Mouse (Mus musculus) kidney, adult 2 months (tissue): Measurements from ENCODE around the gene Zfp473. TPM values are rescaled to one million over a fixed set of nuclear protein-coding genes. Genes with fewer than 3 reads are reported as not detected.
A peak's percentile ranks its signal among the peaks of the same experiment; 100 is the strongest.

Source experiments
- DNase-seq: peaks from one replicate; pipeline ENCODE4 v3.0.0; 2021
- H3K27ac ChIP-seq: fragments of 200-500 bp; 2 replicates; pipeline ENCODE4 v1.5.1; 2012; ENCODE audit warnings: low read depth, low read length, control low read depth, inconsistent platforms; ENCODE audit not compliant: insufficient read depth
- H3K27me3 ChIP-seq: fragments of 200-500 bp; replicated peaks from 2 replicates; pipeline ENCODE4 v1.6.1; 2012; ENCODE audit warnings: mild to moderate bottlenecking, moderate library complexity, low read length, inconsistent platforms; ENCODE audit not compliant: control insufficient read depth, insufficient read depth
- H3K36me3 ChIP-seq: fragments of 200-500 bp; 2 replicates; pipeline ENCODE4 v1.6.1; 2012; ENCODE audit warnings: mild to moderate bottlenecking, moderate library complexity, low read length, inconsistent platforms; ENCODE audit not compliant: control insufficient read depth, insufficient read depth
- H3K4me1 ChIP-seq: fragments of 200-500 bp; 2 replicates; pipeline ENCODE4 v1.6.1; 2011; ENCODE audit warnings: low read length; ENCODE audit not compliant: control insufficient read depth, insufficient read depth
- H3K4me3 ChIP-seq: fragments of 200-500 bp; 2 replicates; pipeline ENCODE4 v1.5.1; 2011; ENCODE audit warnings: mild to moderate bottlenecking, low read depth, low read length, control low read depth; ENCODE audit not compliant: insufficient read depth
- CTCF ChIP-seq: fragments of 200-500 bp; conservative IDR thresholded peaks from 2 replicates; pipeline ENCODE4 v1.5.1; 2011; ENCODE audit warnings: low read depth, mild to moderate bottlenecking, control low read depth, low read length, moderate library complexity, mixed read lengths; ENCODE audit not compliant: insufficient read depth, insufficient read length
- POLR2A ChIP-seq: fragments of 200-500 bp; IDR thresholded peaks from one replicate; pipeline ENCODE4 v1.6.1; 2011; ENCODE audit warnings: low read depth, low read length, control low read depth
- WGBS: fragments of 180-500 bp; shearing (Covaris S2); methylation state at CpG from one replicate; pipeline ENCODE4 v1.1.7; 2018; 5-methylcytosine and 5-hydroxymethylcytosine counted together
- polyA plus RNA-seq: library from polyadenylated mRNA; depleted of rRNA; stranded (reverse); fragments of >200 nt; gene quantifications from 2 replicates; pipeline ENCODE4 v1.2.3, GENCODE M21; 2012; rRNA removed

Gene Zfp473
- polyA plus RNA-seq, 1 experiment: 0.09 TPM

DNA sequence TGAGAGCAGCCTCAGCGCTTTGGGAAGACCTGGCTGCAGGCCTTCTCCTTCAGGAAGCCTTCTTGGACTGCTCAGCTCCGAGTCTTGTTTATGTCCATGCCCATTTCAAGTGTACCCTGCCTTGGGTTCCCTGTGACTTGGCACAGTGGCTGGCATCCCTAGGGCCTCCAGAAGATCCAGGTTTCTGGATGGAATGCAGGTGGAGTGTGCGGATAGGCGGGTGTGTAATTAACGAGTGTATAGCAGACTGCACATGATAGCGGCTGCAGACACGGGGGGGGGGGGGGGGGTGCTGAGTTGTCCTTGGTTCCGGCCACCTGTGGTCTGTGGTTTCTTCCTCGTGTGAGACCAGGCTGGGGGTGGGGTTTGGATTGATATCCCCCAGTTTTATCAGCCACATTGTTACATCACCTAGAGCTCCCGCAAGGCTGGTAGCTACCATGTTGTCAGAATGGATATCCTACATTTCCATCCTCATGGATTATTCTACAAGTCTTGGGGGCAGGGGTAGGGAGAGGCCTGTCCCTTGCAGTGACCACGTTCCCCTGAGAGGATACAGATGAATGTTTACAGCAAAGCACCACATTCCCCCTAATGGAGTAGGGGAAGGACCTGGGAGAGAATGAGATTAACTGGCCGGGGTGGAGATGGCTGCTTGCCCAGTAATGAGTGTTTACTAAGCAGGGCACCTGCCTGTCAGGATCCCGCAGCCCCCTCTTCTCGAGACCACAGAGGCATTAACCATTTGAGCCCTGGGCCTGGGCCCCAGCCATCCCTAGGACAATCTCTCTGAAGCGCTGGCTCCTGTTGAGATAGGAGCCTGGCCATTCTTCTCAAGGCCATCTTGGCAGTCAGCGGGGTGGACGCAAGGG is 65.1 kb downstream of the Zfp473 start:
- no peak for TF ChIP-seq POLR2A
- no peak for TF ChIP-seq CTCF
- H3K27me3 ChIP-seq: no peaks in the 10 kb centered on the region
- no peaks in the 10 kb centered on the region for H3K36me3 ChIP-seq
- H3K4me1 ChIP-seq: peaks cover 4% of the 10 kb centered on the region; the same call in 1 of the 2 replicates
- WGBS: 67% methylated on average over 17 of the region's 17 CpGs
- DNase-seq: no peak
- H3K4me3 ChIP-seq: no peak overlapping the region
- no peak overlapping the region for H3K27ac ChIP-seq

DNA sequence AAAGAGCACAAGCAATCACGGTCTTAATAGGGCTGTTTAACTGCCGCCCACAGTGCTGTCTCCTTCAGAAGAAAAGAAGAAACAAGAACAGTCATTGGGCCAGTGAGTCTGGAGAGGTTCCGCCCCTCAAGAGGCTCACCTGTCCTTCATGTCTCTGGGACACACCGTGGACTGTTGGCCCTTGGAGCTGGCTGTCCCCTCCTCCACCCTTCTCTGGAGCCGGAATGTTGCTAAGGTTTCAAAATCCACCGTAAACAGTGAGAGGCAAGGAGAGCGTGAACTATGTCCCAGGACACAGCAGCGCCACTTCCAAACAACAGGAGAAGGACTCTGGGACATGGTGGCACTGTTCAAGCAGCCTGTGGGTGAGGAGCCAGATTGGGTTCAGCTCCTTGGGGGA is 67.2 kb downstream of the Zfp473 start:
- Histone ChIP-seq H3K27ac (peak overlapping the region; percentile 61), H3K27me3 (no peaks in the 10 kb centered on the region), H3K4me3 (no peak overlapping the region), H3K36me3 (no peaks in the 10 kb centered on the region), H3K4me1 (peaks cover 4% of the 10 kb centered on the region; the same call in 1 of the 2 replicates)
- peak; percentile 84 for DNase-seq
- 33% methylated on average over 8 of the region's 8 CpGs for WGBS
- TF ChIP-seq CTCF: no peak
- TF ChIP-seq POLR2A: no peak

Other genes with a start within 250 kb of the Zfp473 start
- 0.12 and 6.4 TPM in 2 replicates for gene Mybpc2, start 226.4 kb downstream of the Zfp473 start, polyA plus RNA-seq
- 0.88 and 8.3 TPM in 2 replicates for gene Spib, start 219.0 kb downstream of the Zfp473 start, polyA plus RNA-seq
- 12.7 and 14.2 TPM in 2 replicates for gene Pold1, start 202.2 kb downstream of the Zfp473 start, polyA plus RNA-seq
- gene Nr1h2, start 197.1 kb downstream of the Zfp473 start, polyA plus RNA-seq: 136 and 159 TPM in 2 replicates
- gene Napsa, start 178.7 kb downstream of the Zfp473 start, polyA plus RNA-seq: 4,402 and 6,941 TPM in 2 replicates
- 19.1 and 20.6 TPM in 2 replicates for gene Kcnc3, start 160.4 kb downstream of the Zfp473 start, polyA plus RNA-seq
- 8.5 and 12.4 TPM in 2 replicates for gene Myh14, start 80.2 kb downstream of the Zfp473 start, polyA plus RNA-seq
- not detected in 2 replicates for gene Izumo2, start 42.3 kb downstream of the Zfp473 start, polyA plus RNA-seq
- gene Vrk3, start 2.6 kb downstream of the Zfp473 start, polyA plus RNA-seq: 78.9 and 93.7 TPM in 2 replicates
- gene Nup62, start 65.0 kb upstream of the Zfp473 start, polyA plus RNA-seq: 32.6 and 35.9 TPM in 2 replicates
- gene Il4i1, start 65.3 kb upstream of the Zfp473 start, polyA plus RNA-seq: 1.5 and 9.7 TPM in 2 replicates
- 42.1 and 57.2 TPM in 2 replicates for gene Atf5, start 65.6 kb upstream of the Zfp473 start, polyA plus RNA-seq
- gene Akt1s1, start 97.9 kb upstream of the Zfp473 start, polyA plus RNA-seq: 90.6 and 121 TPM in 2 replicates
- gene Tbc1d17, start 98.0 kb upstream of the Zfp473 start, polyA plus RNA-seq: 100 and 114 TPM in 2 replicates
- 44.9 and 53.4 TPM in 2 replicates for gene Pnkp, start 106.1 kb upstream of the Zfp473 start, polyA plus RNA-seq
- gene Ptov1, start 118.7 kb upstream of the Zfp473 start, polyA plus RNA-seq: 212 and 221 TPM in 2 replicates
- 164 and 181 TPM in 2 replicates for gene Med25, start 141.7 kb upstream of the Zfp473 start, polyA plus RNA-seq
- gene Fuz, start 145.0 kb upstream of the Zfp473 start, polyA plus RNA-seq: 59.2 and 70.9 TPM in 2 replicates
- gene Ap2a1, start 178.4 kb upstream of the Zfp473 start, polyA plus RNA-seq: 58.0 and 70.6 TPM in 2 replicates
- 0.11 and 0.65 TPM in 2 replicates for gene Tsks, start 192.2 kb upstream of the Zfp473 start, polyA plus RNA-seq
- gene Cpt1c, start 223.8 kb upstream of the Zfp473 start, polyA plus RNA-seq: 5.6 and 8.5 TPM in 2 replicates
- gene Prmt1, start 235.5 kb upstream of the Zfp473 start, polyA plus RNA-seq: 89.9 and 95.4 TPM in 2 replicates
- gene Irf3, start 246.6 kb upstream of the Zfp473 start, polyA plus RNA-seq: 105 and 107 TPM in 2 replicates
- 20.0 and 21.4 TPM in 2 replicates for gene Bcl2l12, start 247.7 kb upstream of the Zfp473 start, polyA plus RNA-seq